Mouse (Mus musculus): ENCODE results near the gene Spry1. TPM values are rescaled to one million over a fixed set of nuclear protein-coding genes. Genes with fewer than 3 reads are reported as not detected.

Spry1 gene
- polyA plus RNA-seq, 1 experiment from 2014 or later, result 13.5 TPM

DNA sequence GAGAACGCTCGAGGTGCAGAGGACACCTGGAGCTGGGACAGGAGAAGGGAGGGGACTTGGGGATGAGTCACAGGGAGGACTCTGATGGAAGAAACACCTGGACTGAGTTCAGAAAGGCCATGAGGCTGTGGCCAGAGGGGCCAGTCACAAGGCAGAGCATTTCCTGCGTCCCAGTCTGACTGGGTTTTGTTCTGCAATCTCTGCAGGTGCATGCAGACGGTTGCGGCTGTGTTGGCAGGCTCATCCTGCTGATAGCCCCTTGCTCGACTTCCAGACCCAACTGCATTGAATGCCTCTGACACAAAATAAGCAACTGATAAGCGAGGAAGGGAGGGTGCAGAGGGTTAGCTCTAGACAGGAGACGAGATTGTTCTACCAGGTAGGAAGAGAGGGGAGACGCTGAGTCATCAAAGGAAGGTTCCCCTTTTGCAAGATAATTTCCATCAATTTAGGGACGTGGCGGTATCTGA, 35.3 kb downstream of the Spry1 start:
- Histone ChIP-seq H3K36me3 (ENCODE audit: control insufficient read depth, insufficient read depth, low read length) (no peaks in the 10 kb centered on the region), H3K9ac (ENCODE audit: low read length) (no peak overlapping the region), H3K27ac (ENCODE audit: low read length) (no peak overlapping the region), H3K27me3 (ENCODE audit: control insufficient read depth, insufficient read depth, low read length) (no peaks in the 10 kb centered on the region), H3K4me3 (replicated peaks; ENCODE audit: low read length) (no peak overlapping the region), H3K9me3 (replicated peaks; ENCODE audit: control insufficient read depth, low read length) (no peaks in the 10 kb centered on the region), H3K4me1 (ENCODE audit: control insufficient read depth, insufficient read depth, low read length) (peaks cover 15% of the 10 kb centered on the region; the same call in 1 of the 2 replicates), H3K4me2 (ENCODE audit: low read depth, low read length) (no peak overlapping the region)
- ATAC-seq (ENCODE audit: insufficient read depth, low FRiP score), result no peak
- 59% methylated on average over 11 of the region's 11 CpGs for WGBS

DNA sequence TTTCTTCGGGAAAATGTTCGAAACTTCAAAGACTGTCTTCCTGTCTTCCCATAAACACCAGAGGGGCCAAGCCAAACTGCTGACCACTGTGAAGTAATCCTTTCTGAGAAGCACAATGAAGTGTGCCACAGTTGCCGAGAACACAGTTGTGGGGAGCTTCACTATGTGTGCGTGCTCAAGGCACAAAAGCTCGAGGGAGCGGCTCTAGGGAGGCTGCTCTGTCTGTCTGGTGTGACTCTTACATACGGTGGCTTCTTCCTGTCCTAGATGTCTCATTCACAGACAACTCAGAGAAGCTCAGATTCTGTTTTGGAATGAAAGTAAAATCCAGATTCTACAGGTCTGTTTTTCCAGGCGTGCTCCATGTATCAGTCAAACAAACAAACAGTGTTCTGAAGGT, 36.5 kb downstream of the Spry1 start:
- Histone ChIP-seq H3K9me3 (replicated peaks; ENCODE audit: control insufficient read depth, low read length) (no peaks in the 10 kb centered on the region), H3K4me3 (replicated peaks; ENCODE audit: low read length) (no peak overlapping the region), H3K4me1 (ENCODE audit: control insufficient read depth, insufficient read depth, low read length) (peaks cover 15% of the 10 kb centered on the region; the same call in 1 of the 2 replicates), H3K9ac (ENCODE audit: low read length) (no peak overlapping the region), H3K27ac (ENCODE audit: low read length) (no peak overlapping the region), H3K36me3 (ENCODE audit: control insufficient read depth, insufficient read depth, low read length) (no peaks in the 10 kb centered on the region), H3K4me2 (ENCODE audit: low read depth, low read length) (no peak overlapping the region), H3K27me3 (ENCODE audit: control insufficient read depth, insufficient read depth, low read length) (no peaks in the 10 kb centered on the region)
- WGBS, result 65% methylated on average over 8 of the region's 8 CpGs
- no peak for ATAC-seq (ENCODE audit: insufficient read depth, low FRiP score)

DNA sequence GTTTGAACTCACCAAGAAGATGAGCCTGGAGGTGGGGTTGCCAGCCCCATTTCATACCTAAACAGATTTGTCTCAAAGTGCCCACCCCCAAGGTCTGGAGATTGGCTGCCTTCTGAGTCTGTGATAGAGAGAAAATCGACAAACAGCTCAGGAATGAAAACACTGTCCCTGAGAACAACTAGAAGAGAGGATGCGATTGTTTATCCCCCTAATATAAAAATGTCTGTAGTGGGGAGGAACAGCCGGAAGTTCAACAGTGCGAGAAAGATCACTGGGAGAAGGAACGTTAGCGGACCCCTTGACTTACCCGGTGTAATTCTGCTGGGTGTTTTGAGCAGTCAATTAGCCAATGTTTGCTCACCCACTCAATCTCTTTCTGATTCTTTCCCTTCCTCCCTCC, 46.5 kb downstream of the Spry1 start:
- Histone ChIP-seq H3K9ac (ENCODE audit: low read length) (no peak overlapping the region), H3K4me1 (ENCODE audit: control insufficient read depth, insufficient read depth, low read length) (peaks cover 12% of the 10 kb centered on the region; the same call in 1 of the 2 replicates), H3K27me3 (ENCODE audit: control insufficient read depth, insufficient read depth, low read length) (no peaks in the 10 kb centered on the region), H3K27ac (ENCODE audit: low read length) (no peak overlapping the region), H3K36me3 (ENCODE audit: control insufficient read depth, insufficient read depth, low read length) (no peaks in the 10 kb centered on the region), H3K4me2 (ENCODE audit: low read depth, low read length) (no peak overlapping the region), H3K4me3 (replicated peaks; ENCODE audit: low read length) (no peak overlapping the region), H3K9me3 (replicated peaks; ENCODE audit: control insufficient read depth, low read length) (no peaks in the 10 kb centered on the region)
- ATAC-seq (ENCODE audit: insufficient read depth, low FRiP score), result no peak
- 27% methylated on average over 7 of the region's 7 CpGs for WGBS

DNA sequence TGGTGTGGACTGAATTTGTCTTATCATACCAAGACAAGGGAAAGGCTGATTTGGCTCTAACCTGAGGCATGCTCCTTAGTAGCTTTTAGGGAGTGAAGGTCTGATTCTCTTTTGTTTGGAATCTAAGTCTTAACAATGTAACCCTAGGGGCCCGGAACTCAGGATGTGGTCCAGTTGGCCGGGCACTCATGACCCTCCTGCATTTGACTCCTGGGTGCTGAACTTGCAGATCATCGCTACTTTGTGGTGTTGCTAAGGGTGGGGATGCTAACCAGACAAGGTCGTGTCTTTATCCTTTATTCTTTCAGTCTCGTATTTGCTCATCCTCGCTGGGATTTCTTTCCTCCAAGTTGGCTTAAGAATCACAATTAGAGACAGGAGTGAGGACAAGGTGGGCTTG, 47.0 kb downstream of the Spry1 start:
- peak overlapping the region; percentile 64 for H3K27ac ChIP-seq (ENCODE audit: low read length)
- no peaks in the 10 kb centered on the region for H3K36me3 ChIP-seq (ENCODE audit: control insufficient read depth, insufficient read depth, low read length)
- peak overlapping the region; percentile 35 for H3K4me3 ChIP-seq (replicated peaks; ENCODE audit: low read length)
- H3K4me1 ChIP-seq (ENCODE audit: control insufficient read depth, insufficient read depth, low read length), result peaks cover 12% of the 10 kb centered on the region; the same call in 1 of the 2 replicates
- H3K4me2 ChIP-seq (ENCODE audit: low read depth, low read length), result peak overlapping the region; percentile 63
- H3K9me3 ChIP-seq (replicated peaks; ENCODE audit: control insufficient read depth, low read length), result no peaks in the 10 kb centered on the region
- peak overlapping the region; percentile 52 for H3K9ac ChIP-seq (ENCODE audit: low read length)
- H3K27me3 ChIP-seq (ENCODE audit: control insufficient read depth, insufficient read depth, low read length), result no peaks in the 10 kb centered on the region
- no peak for ATAC-seq (ENCODE audit: insufficient read depth, low FRiP score)
- 24% methylated on average over 6 of the region's 6 CpGs for WGBS

DNA sequence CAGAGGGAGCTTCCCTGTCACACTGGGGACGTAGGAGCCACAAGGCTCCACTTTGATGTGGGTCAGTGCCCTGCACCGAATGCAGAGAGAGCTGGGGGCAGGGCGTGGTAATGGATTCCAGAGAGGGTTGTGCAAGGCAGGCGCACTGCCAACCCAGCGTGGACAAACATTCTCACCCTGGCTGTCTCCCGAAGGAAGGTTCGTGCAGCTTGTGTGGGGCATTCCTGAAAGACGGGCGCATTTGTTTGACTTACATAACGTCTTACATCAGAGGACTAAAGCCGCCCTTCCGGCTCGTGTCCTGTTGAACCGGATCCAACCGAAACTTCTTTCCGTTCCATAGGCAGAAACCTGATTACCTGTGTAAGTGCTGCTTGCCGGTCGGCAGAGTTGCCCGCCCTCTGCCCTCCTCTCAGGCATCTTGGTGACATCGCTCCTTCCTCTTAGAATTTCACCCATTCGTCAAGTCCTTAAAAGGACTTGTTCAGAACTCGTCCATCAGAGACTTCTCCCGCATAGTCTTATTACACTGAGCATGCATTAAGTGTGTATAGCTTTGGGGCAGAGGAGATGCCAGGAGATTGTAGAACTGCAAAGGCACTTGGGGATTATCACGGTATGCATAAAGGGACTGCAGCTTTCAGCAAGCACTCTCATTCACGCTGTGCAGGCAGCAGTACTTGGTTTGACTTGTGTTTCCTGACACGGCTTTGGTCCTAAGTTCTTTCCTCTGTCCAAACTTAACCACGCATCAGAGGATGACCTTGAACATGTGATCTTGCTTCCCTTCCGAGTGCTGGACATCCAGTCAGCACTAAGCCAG, 47.6 kb downstream of the Spry1 start:
- Histone ChIP-seq H3K27ac (ENCODE audit: low read length) (peak overlapping the region; percentile 64), H3K9me3 (replicated peaks; ENCODE audit: control insufficient read depth, low read length) (no peaks in the 10 kb centered on the region), H3K4me1 (ENCODE audit: control insufficient read depth, insufficient read depth, low read length) (peaks cover 12% of the 10 kb centered on the region; the same call in 1 of the 2 replicates), H3K36me3 (ENCODE audit: control insufficient read depth, insufficient read depth, low read length) (no peaks in the 10 kb centered on the region), H3K4me3 (replicated peaks; ENCODE audit: low read length) (peak overlapping the region; percentile 35), H3K27me3 (ENCODE audit: control insufficient read depth, insufficient read depth, low read length) (no peaks in the 10 kb centered on the region), H3K4me2 (ENCODE audit: low read depth, low read length) (peak overlapping the region; percentile 63), H3K9ac (ENCODE audit: low read length) (peak overlapping the region; percentile 52)
- ATAC-seq (ENCODE audit: insufficient read depth, low FRiP score), result peak; percentile 75
- 25% methylated on average over 28 of the region's 28 CpGs for WGBS

DNA sequence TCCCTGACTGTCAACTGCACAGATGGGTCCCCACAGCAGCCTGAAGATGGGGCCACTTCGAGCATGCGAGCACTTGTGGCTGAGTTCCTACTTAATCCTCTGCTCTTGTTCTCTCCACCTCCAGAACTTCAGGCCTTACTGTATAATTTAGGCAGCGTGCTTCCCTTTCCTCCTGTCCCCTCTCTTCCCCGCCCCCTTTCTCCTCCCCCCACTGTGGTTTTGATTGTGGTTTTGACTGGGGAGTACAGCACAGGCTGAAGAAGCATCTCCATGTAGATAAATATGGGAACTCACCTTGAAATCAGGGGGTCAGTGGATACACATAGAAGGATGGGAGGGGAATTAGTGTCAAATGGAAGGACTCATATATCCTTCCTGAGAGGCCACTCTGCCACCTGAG, 53.2 kb downstream of the Spry1 start:
- Histone ChIP-seq H3K9ac (ENCODE audit: low read length) (no peak overlapping the region), H3K4me1 (ENCODE audit: control insufficient read depth, insufficient read depth, low read length) (0 out of 2 replicates have a peak, but pooled peaks cover 3% of the 10 kb centered on the region), H3K4me2 (ENCODE audit: low read depth, low read length) (no peak overlapping the region), H3K4me3 (replicated peaks; ENCODE audit: low read length) (no peak overlapping the region), H3K27ac (ENCODE audit: low read length) (no peak overlapping the region), H3K36me3 (ENCODE audit: control insufficient read depth, insufficient read depth, low read length) (no peaks in the 10 kb centered on the region), H3K9me3 (replicated peaks; ENCODE audit: control insufficient read depth, low read length) (no peaks in the 10 kb centered on the region), H3K27me3 (ENCODE audit: control insufficient read depth, insufficient read depth, low read length) (no peaks in the 10 kb centered on the region)
- 78% methylated on average over 4 of the region's 4 CpGs for WGBS
- no peak for ATAC-seq (ENCODE audit: insufficient read depth, low FRiP score)

DNA sequence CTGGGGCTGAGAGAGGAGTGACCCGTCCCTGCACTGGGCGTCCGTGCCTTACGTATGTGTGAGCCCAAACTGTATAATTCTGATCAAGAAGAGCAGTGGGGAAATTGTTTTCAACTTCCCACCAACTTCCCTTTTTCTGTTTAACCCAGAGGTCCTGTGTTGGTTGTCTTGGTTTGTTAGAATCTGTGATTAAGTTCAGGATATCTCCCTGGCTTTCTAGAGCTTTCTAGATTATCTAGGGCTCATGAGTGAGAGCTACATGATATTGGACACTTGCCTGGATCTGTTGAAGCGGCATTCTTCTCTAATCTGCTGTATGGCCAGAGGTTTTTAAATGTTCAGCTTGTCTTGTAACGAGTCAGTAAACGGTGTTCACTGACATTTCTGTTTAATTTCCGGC, 53.8 kb downstream of the Spry1 start:
- Histone ChIP-seq H3K4me3 (replicated peaks; ENCODE audit: low read length) (no peak overlapping the region), H3K36me3 (ENCODE audit: control insufficient read depth, insufficient read depth, low read length) (no peaks in the 10 kb centered on the region), H3K4me1 (ENCODE audit: control insufficient read depth, insufficient read depth, low read length) (0 out of 2 replicates have a peak, but pooled peaks cover 3% of the 10 kb centered on the region), H3K4me2 (ENCODE audit: low read depth, low read length) (no peak overlapping the region), H3K9me3 (replicated peaks; ENCODE audit: control insufficient read depth, low read length) (no peaks in the 10 kb centered on the region), H3K9ac (ENCODE audit: low read length) (no peak overlapping the region), H3K27ac (ENCODE audit: low read length) (no peak overlapping the region), H3K27me3 (ENCODE audit: control insufficient read depth, insufficient read depth, low read length) (no peaks in the 10 kb centered on the region)
- no peak for ATAC-seq (ENCODE audit: insufficient read depth, low FRiP score)
- 58% methylated on average over 8 of the region's 8 CpGs for WGBS

Other genes with a start within 250 kb of the Spry1 start
- gene Spata5, start 220.1 kb upstream of the Spry1 start, polyA plus RNA-seq (2015; fragmentation: Nextera tagmentation; extraction: Ambion mirVana), result 28.0 and 33.2 TPM in 2 replicates
- 6.0 and 8.5 TPM in 2 replicates for gene Nudt6, start 219.7 kb upstream of the Spry1 start, polyA plus RNA-seq (2015; fragmentation: Nextera tagmentation; extraction: Ambion mirVana)
- gene Gm5148, start 84.5 kb downstream of the Spry1 start, polyA plus RNA-seq (2015; fragmentation: Nextera tagmentation; extraction: Ambion mirVana), result 5.5 and 6.3 TPM in 2 replicates